Comparison of ENCODE assay signal across 28 mouse cellular contexts in the genomic region with DNA sequence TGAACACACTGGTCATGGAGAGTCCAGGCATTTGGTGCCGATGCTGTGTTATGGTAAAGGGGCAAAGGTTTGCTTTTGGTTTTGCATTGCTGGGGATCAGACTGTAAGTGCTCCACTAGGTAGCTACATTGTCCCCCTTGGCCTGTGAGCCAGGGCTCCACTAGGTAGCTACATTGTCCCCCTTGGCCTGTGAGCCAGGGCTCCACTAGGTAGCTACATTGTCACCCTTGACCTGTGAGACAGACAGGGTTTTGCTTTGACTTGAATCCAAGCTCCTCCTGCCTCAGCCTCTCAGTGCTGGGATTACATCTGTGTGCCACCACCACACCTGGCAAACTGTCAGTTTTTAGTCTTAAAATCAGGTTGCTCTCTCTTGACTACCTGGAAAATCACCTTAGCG.
DNase-seq lines count a peak whose midpoint lies in the region; ATAC-seq and TF ChIP-seq lines count a peak whose summit lies in the region.
"Had no signal": no experiment of that assay in that cellular context is flagged by ENCODE, and none has a peak within 500 bp of the region (broad histone marks: within the 10 kb centered on the region; RNA-seq: fewer than 3 reads in every experiment).

No protein-coding gene starts in this region.

- no peaks in the 10 kb centered on the region for H3K9me3 ChIP-seq in heart, postnatal 0 days (replicated peaks; ENCODE audit: control insufficient read depth, low read length)
- H3K9me3 ChIP-seq in intestine, postnatal 0 days (ENCODE audit: control insufficient read depth) = no peaks in the 10 kb centered on the region
- H3K9me3 ChIP-seq: embryonic facial prominence, embryonic 13.5 days; forebrain, embryonic 10.5 days; forebrain, embryonic 15.5 days; heart, embryonic 15.5 days; limb, embryonic 10.5 days; limb, embryonic 15.5 days; midbrain, embryonic 10.5 days; midbrain, embryonic 15.5 days had no signal

- H3K4me2 ChIP-seq in heart, postnatal 0 days (ENCODE audit: low read depth, low read length) = no peak overlapping the region
- H3K4me2 ChIP-seq in intestine, postnatal 0 days (replicated peaks; ENCODE audit: low read depth) = no peak overlapping the region; the same call in 1 of the 2 replicates
- H3K4me2 ChIP-seq: embryonic facial prominence, embryonic 13.5 days; forebrain, embryonic 15.5 days; heart, embryonic 15.5 days; hindbrain, embryonic 14.5 days; limb, embryonic 15.5 days; lung, embryonic 14.5 days; midbrain, embryonic 15.5 days had no signal

- intact Hi-C loops in heart, postnatal 14 days (cut with DNase I) = no loop called here

- 99% methylated on average over 2 of the region's 2 CpGs for WGBS in heart, postnatal 0 days
- WGBS in spleen, adult 2 months = 79% methylated on average over 2 of the region's 2 CpGs
- 76% methylated on average over 2 of the region's 2 CpGs for WGBS in intestine, postnatal 0 days

- no peak overlapping the region for H3K4me3 ChIP-seq in heart, postnatal 0 days (ENCODE audit: low read depth, low read length)
- no peak overlapping the region for H3K4me3 ChIP-seq in spleen, adult 2 months (ENCODE audit: extremely low read depth, insufficient read depth, insufficient read length)
- H3K4me3 ChIP-seq in brown adipose tissue, adult 24 weeks (ENCODE audit: insufficient read depth, low read depth, low read length) = no peak overlapping the region
- no peak overlapping the region for H3K4me3 ChIP-seq in intestine, postnatal 0 days (ENCODE audit: low read depth, low read length)
- H3K4me3 ChIP-seq: embryonic facial prominence, embryonic 13.5 days; forebrain, embryonic 10.5 days; forebrain, embryonic 15.5 days; heart, embryonic 15.5 days; limb, embryonic 10.5 days; limb, embryonic 15.5 days; midbrain, embryonic 10.5 days; midbrain, embryonic 15.5 days had no signal

- H3K36me3 ChIP-seq in heart, postnatal 0 days (replicated peaks; ENCODE audit: control insufficient read depth, insufficient read depth, low read length) = no peaks in the 10 kb centered on the region
- peaks cover 1% of the 10 kb centered on the region; the same call in 1 of the 2 replicates for H3K36me3 ChIP-seq in spleen, adult 2 months (ENCODE audit: control insufficient read depth, insufficient read depth, low read length)
- H3K36me3 ChIP-seq in intestine, postnatal 0 days (ENCODE audit: control insufficient read depth, insufficient read depth) = peaks cover 4% of the 10 kb centered on the region; the same call in 1 of the 2 replicates
- H3K36me3 ChIP-seq: embryonic facial prominence, embryonic 13.5 days; forebrain, embryonic 15.5 days; heart, embryonic 15.5 days; limb, embryonic 10.5 days; limb, embryonic 15.5 days; midbrain, embryonic 15.5 days had no signal

- no peak overlapping the region for H3K9ac ChIP-seq in heart, postnatal 0 days (replicated peaks; ENCODE audit: low read depth, low read length)
- H3K9ac ChIP-seq in intestine, postnatal 0 days (ENCODE audit: low read depth, low read length) = no peak overlapping the region
- H3K9ac ChIP-seq: embryonic facial prominence, embryonic 13.5 days; forebrain, embryonic 15.5 days; heart, embryonic 15.5 days; hindbrain, embryonic 14.5 days; limb, embryonic 15.5 days; liver, embryonic 14.5 days; lung, embryonic 14.5 days; midbrain, embryonic 15.5 days had no signal

- no peaks in the 10 kb centered on the region for H3K27me3 ChIP-seq in heart, postnatal 0 days (ENCODE audit: control insufficient read depth, insufficient read depth, low read length)
- no peaks in the 10 kb centered on the region for H3K27me3 ChIP-seq in spleen, adult 2 months (ENCODE audit: control insufficient read depth, insufficient read depth, low read length)
- no peaks in the 10 kb centered on the region for H3K27me3 ChIP-seq in intestine, postnatal 0 days (replicated peaks; ENCODE audit: control insufficient read depth, insufficient read depth, low read length)
- H3K27me3 ChIP-seq: embryonic facial prominence, embryonic 13.5 days; forebrain, embryonic 15.5 days; heart, embryonic 15.5 days; limb, embryonic 15.5 days; midbrain, embryonic 15.5 days had no signal

- 0 out of 2 replicates have a peak overlapping the region, but pooled peaks have one; percentile 9 for H3K27ac ChIP-seq in heart, postnatal 0 days (ENCODE audit: low read depth)
- H3K27ac ChIP-seq in spleen, adult 2 months (ENCODE audit: insufficient read depth, low read length) = peak overlapping the region; percentile 19; the same call in 1 of the 2 replicates
- 0 out of 2 replicates have a peak overlapping the region, but pooled peaks have one; percentile 32 for H3K27ac ChIP-seq in brown adipose tissue, adult 24 weeks (replicated peaks; ENCODE audit: low read depth, low read length)
- H3K27ac ChIP-seq in intestine, postnatal 0 days (ENCODE audit: low read depth, low read length) = no peak overlapping the region; the same call in 1 of the 2 replicates
- H3K27ac ChIP-seq: embryonic facial prominence, embryonic 13.5 days; forebrain, embryonic 10.5 days; forebrain, embryonic 15.5 days; heart, embryonic 15.5 days; hindbrain, embryonic 14.5 days; limb, embryonic 10.5 days; limb, embryonic 15.5 days; liver, embryonic 14.5 days; midbrain, embryonic 10.5 days; midbrain, embryonic 15.5 days had no signal

- no peak for TF ChIP-seq EP300 in heart, postnatal 0 days (IDR thresholded peaks at IDR 0.05; ENCODE audit: low read depth)

- H3K4me1 ChIP-seq in heart, postnatal 0 days (ENCODE audit: control insufficient read depth, insufficient read depth) = peaks cover 13% of the 10 kb centered on the region
- peaks cover 19% of the 10 kb centered on the region; the same call in 1 of the 2 replicates for H3K4me1 ChIP-seq in spleen, adult 2 months (ENCODE audit: control insufficient read depth, insufficient read depth, insufficient read length)
- H3K4me1 ChIP-seq in brown adipose tissue, adult 24 weeks (ENCODE audit: control insufficient read depth, insufficient read depth, insufficient read length, low read length) = peaks cover 20% of the 10 kb centered on the region
- no peaks in the 10 kb centered on the region for H3K4me1 ChIP-seq in intestine, postnatal 0 days (replicated peaks; ENCODE audit: control insufficient read depth, insufficient read depth, low read length)
- H3K4me1 ChIP-seq: limb, embryonic 10.5 days had no signal

- no peak for ATAC-seq in heart, postnatal 0 days (ENCODE audit: insufficient read depth, low read depth)
- ATAC-seq in intestine, postnatal 0 days = peak; percentile 61
- ATAC-seq in monocyte, adult 5-6 weeks (replicated peaks; ENCODE audit: insufficient number of reproducible peaks, low FRiP score, low TSS enrichment, poor library complexity, severe bottlenecking) = no peak; the same call in 1 of the 2 replicates
- ATAC-seq: forebrain, embryonic 15.5 days; midbrain, embryonic 15.5 days had no signal

- TF ChIP-seq POLR2A in spleen, adult 2 months (IDR thresholded peaks at IDR 0.05; ENCODE audit: low read depth, low read length) = no peak

- no peak for TF ChIP-seq CTCF in heart, postnatal 0 days (IDR thresholded peaks at IDR 0.05; ENCODE audit: low read depth)
- no peak for TF ChIP-seq CTCF in spleen, adult 2 months (IDR thresholded peaks at IDR 0.05; ENCODE audit: extremely low read depth, insufficient read depth, insufficient read length, insufficient replicate concordance)
- no peak for TF ChIP-seq CTCF in intestine, postnatal 0 days (IDR thresholded peaks at IDR 0.05; ENCODE audit: low read depth)

- DNase-seq in heart, postnatal 0 days (ENCODE audit: low spot score) = no peak
- DNase-seq in heart, postnatal 14 days = no peak
- no peak for DNase-seq in spleen, adult 2 months (ENCODE audit: low read depth in 1 of 2, low spot score in 2 of 2)
- no peak for DNase-seq in spleen, postnatal 14 days (ENCODE audit: low spot score in 2 of 2)
- DNase-seq in adrenal gland, adult 18-20 months (ENCODE audit: low spot score in 2 of 2) = no peak
- DNase-seq: adrenal gland, adult 8-10 months; cerebellum, adult 11 months; cerebellum, adult 9-11 months; gastrocnemius, postnatal 25 days; heart, adult 18-20 months; kidney, adult 8-10 months; layer of hippocampus, postnatal 36 days; lung, embryonic 14.5 days; lung, postnatal 14 days; right cerebral cortex, postnatal 25 days had no signal
